Comparison of ENCODE assay signal across 8 mouse cellular contexts in genomic region chr5:114942074-114942765, GRCm38 (mm10). TPM values are rescaled to one million over a fixed set of nuclear protein-coding genes. Genes with fewer than 3 reads are reported as not detected.
DNase-seq lines count a peak whose midpoint lies in the region; ATAC-seq lines count a peak whose summit lies in the region.

TSS of gene 2210016L21Rik (plus strand) at chr5:114942158.

- no peaks in the 10 kb centered on the region for H3K9me3 ChIP-seq in heart, embryonic 14.5 days (ENCODE audit: control insufficient read depth, low read length)
- H3K9me3 ChIP-seq in liver, embryonic 13.5 days (replicated peaks) = no peaks in the 10 kb centered on the region
- no peaks in the 10 kb centered on the region for H3K9me3 ChIP-seq in stomach, embryonic 16.5 days (replicated peaks; ENCODE audit: control insufficient read depth, low read length)

- H3K27ac ChIP-seq in heart, embryonic 14.5 days (replicated peaks in 1 of 2; ENCODE audit: control insufficient read depth in 1 of 2, insufficient read depth in 1 of 2, low read depth in 2 of 2, low read length in 2 of 2) = peak within 1 kb of the TSS; percentile 61 to 82
- peak within 1 kb of the TSS; percentile 80 for H3K27ac ChIP-seq in liver, embryonic 13.5 days
- peak within 1 kb of the TSS; percentile 76 for H3K27ac ChIP-seq in stomach, embryonic 16.5 days (ENCODE audit: low read length)

- ATAC-seq in heart, embryonic 14.5 days (ENCODE audit: insufficient number of reproducible peaks, insufficient read depth, low FRiP score, low read depth) = peak; percentile 80
- ATAC-seq in liver, embryonic 13.5 days (ENCODE audit: low read depth) = peak; percentile 89
- peak; percentile 93 for ATAC-seq in stomach, embryonic 16.5 days (ENCODE audit: insufficient read depth, low FRiP score)

- H3K4me3 ChIP-seq in heart, embryonic 14.5 days (ENCODE audit: control insufficient read depth in 1 of 2, insufficient read depth in 1 of 2, low read depth in 1 of 2, low read length in 2 of 2) = peak within 1 kb of the TSS; percentile 80 to 94
- peak within 1 kb of the TSS; percentile 87 for H3K4me3 ChIP-seq in liver, embryonic 13.5 days (replicated peaks)
- peak within 1 kb of the TSS; percentile 82 for H3K4me3 ChIP-seq in stomach, embryonic 16.5 days (replicated peaks; ENCODE audit: low read length)

- peak within 1 kb of the TSS; percentile 91 for H3K4me2 ChIP-seq in heart, embryonic 14.5 days (ENCODE audit: low read length)
- peak within 1 kb of the TSS; percentile 85 for H3K4me2 ChIP-seq in liver, embryonic 13.5 days
- H3K4me2 ChIP-seq in stomach, embryonic 16.5 days (ENCODE audit: low read depth, low read length) = peak within 1 kb of the TSS; percentile 82

- H3K27me3 ChIP-seq in heart, embryonic 14.5 days (ENCODE audit: control insufficient read depth, insufficient read depth, low read length) = no peaks in the 10 kb centered on the region
- H3K27me3 ChIP-seq in liver, embryonic 13.5 days = no peaks in the 10 kb centered on the region
- no peaks in the 10 kb centered on the region for H3K27me3 ChIP-seq in stomach, embryonic 16.5 days (ENCODE audit: control insufficient read depth, insufficient read depth, low read length)

- WGBS in heart, embryonic 14.5 days = 2% methylated on average over 39 of the region's 39 CpGs
- WGBS in liver, embryonic 13.5 days (ENCODE audit: insufficient replicate concordance) = 2% methylated on average over 39 of the region's 39 CpGs
- under 1% methylated on average over 39 of the region's 39 CpGs for WGBS in stomach, embryonic 16.5 days

- peak within 1 kb of the TSS; percentile 96 for H3K9ac ChIP-seq in heart, embryonic 14.5 days (ENCODE audit: low read length)
- H3K9ac ChIP-seq in liver, embryonic 13.5 days = peak within 1 kb of the TSS; percentile 91
- H3K9ac ChIP-seq in stomach, embryonic 16.5 days (ENCODE audit: low read length) = peak within 1 kb of the TSS; percentile 89

- DNase-seq in CD8-positive naive resting alpha-beta T cell, adult 2 months (ENCODE audit: low read depth in 2 of 2, low spot score in 2 of 2) = peak; percentile 76 to 80
- peak; percentile 71 for DNase-seq in c-Kit-negative CD71-positive TER-119-positive erythroid progenitor cells, embryonic 14.5 days (ENCODE audit: low read depth, low spot score)
- peak; percentile 61 for DNase-seq in fibroblast of lung, adult 2 months (ENCODE audit: low read depth)
- DNase-seq in kidney, postnatal 14 days = peak; percentile 90
- peak; percentile 84 for DNase-seq in liver, embryonic 13.5 days
- peak; percentile 84 for DNase-seq in neural tube, embryonic 10.5 days (ENCODE audit: extremely low spot score, low spot score)

- peaks cover 17% of the 10 kb centered on the region for H3K36me3 ChIP-seq in heart, embryonic 14.5 days (ENCODE audit: control insufficient read depth, insufficient read depth, low read length)
- peaks cover 17% of the 10 kb centered on the region for H3K36me3 ChIP-seq in liver, embryonic 13.5 days
- H3K36me3 ChIP-seq in stomach, embryonic 16.5 days (ENCODE audit: control insufficient read depth, insufficient read depth, low read length) = no peaks in the 10 kb centered on the region

- H3K4me1 ChIP-seq in heart, embryonic 14.5 days (ENCODE audit: control insufficient read depth in 2 of 2, insufficient read depth in 2 of 2, low read length in 2 of 2) = peaks cover 0 to 6% of the 10 kb centered on the region in 2 experiments; a peak in 1 of 4 replicates
- peaks cover 11% of the 10 kb centered on the region for H3K4me1 ChIP-seq in liver, embryonic 13.5 days (replicated peaks)
- peaks cover 7% of the 10 kb centered on the region for H3K4me1 ChIP-seq in stomach, embryonic 16.5 days (ENCODE audit: control insufficient read depth, insufficient read depth, low read length)

RNA-seq across cellular contexts. Expression of gene 2210016L21Rik, which starts in this region (rescaled TPM):
- 38.5 and 38.8 TPM in 2 replicates for polyA plus RNA-seq in heart, embryonic 14.5 days (2014; fragmentation: Nextera tagmentation; extraction: Ambion mirVana)
- polyA plus RNA-seq in liver, embryonic 13.5 days (2015; fragmentation: Nextera tagmentation; extraction: Ambion mirVana) = 22.2 and 24.6 TPM in 2 replicates
- polyA plus RNA-seq in stomach, embryonic 16.5 days (2015; fragmentation: Nextera tagmentation; extraction: Ambion mirVana) = 45.6 and 53.5 TPM in 2 replicates

Comparison
In these comparisons a context has a peak if more than half of its experiments do, and no peak if none do; other contexts are left out.
1. Peak in every context shown above with its lines: DNase-seq, ATAC-seq, H3K4me3 ChIP-seq and H3K27ac ChIP-seq.